Mouse (Mus musculus): ENCODE measurements around the gene Rapgef1.

DNA sequence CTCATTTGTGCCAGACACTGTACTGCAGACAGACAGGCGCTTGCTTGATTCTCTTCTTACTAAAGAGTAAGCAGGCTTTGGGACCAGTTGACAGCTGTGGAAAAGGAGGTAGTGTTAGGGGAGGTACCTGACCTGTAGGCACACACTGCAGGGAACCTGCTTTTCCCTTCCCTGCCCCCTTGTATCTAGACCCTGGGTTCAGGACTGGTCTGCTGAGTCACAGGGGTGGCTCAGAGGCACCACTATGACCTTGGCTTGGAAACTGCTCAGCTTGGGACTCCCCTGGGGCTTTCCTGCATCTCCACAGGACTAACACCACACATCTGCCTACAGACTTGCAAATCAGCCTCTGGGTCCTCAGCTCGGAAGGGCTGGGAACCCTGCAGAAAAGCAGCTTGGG lies 9.8 kb downstream of the Rapgef1 start:
- TF ChIP-seq GATA1 (IDR thresholded peaks at IDR 0.05; ENCODE audit: low read length) (no peak), TAL1 (IDR thresholded peaks at IDR 0.05; ENCODE audit: low read length) (no peak)
